Mouse (Mus musculus) T-cell, adult 2 months (primary cell): ENCODE data around the gene Wdr24.

Experiments used
- DNase-seq: peaks from one replicate; pipeline ENCODE4 v3.0.0; 2022; ENCODE audit warnings: low spot score

Wdr24 gene

GRCm38 (mm10) chr17:25877741-25878610, 54.5 kb downstream of the Wdr24 start:
- no peak for DNase-seq
